23 mouse cellular contexts compared by ENCODE assay signal in genomic region chr11:106286206-106286605, GRCm38 (mm10). TPM values are rescaled to one million over a fixed set of nuclear protein-coding genes. Genes with fewer than 3 reads are reported as not detected.
DNase-seq lines count a peak whose midpoint lies in the region; ATAC-seq lines count a peak whose summit lies in the region.
"Had no signal": no experiment of that assay in that cellular context is flagged by ENCODE, and none has a peak within 500 bp of the region (broad histone marks: within the 10 kb centered on the region; RNA-seq: fewer than 3 reads in every experiment).

No protein-coding gene starts in this region.

- no peak for ATAC-seq in hindbrain, embryonic 13.5 days (ENCODE audit: low FRiP score)
- ATAC-seq: activated CD4-positive, CD25-positive, alpha-beta regulatory T cell, adult 4 months; forebrain, embryonic 13.5 days; forebrain, postnatal 0 days; hindbrain, embryonic 16.5 days; inflammation-experienced regulatory T-cells, adult 6 months; intestine, postnatal 0 days; Patski had no signal

- no peaks in the 10 kb centered on the region for H3K9me3 ChIP-seq in forebrain, embryonic 10.5 days
- no peaks in the 10 kb centered on the region for H3K9me3 ChIP-seq in hindbrain, embryonic 13.5 days
- H3K9me3 ChIP-seq: forebrain, embryonic 13.5 days; heart, embryonic 13.5 days had no signal

- H3K4me2 ChIP-seq in hindbrain, embryonic 13.5 days = no peak overlapping the region
- H3K4me2 ChIP-seq: forebrain, embryonic 13.5 days; heart, embryonic 13.5 days had no signal

- no peak overlapping the region for H3K27ac ChIP-seq in forebrain, embryonic 10.5 days
- no peak overlapping the region for H3K27ac ChIP-seq in hindbrain, embryonic 13.5 days
- H3K27ac ChIP-seq: forebrain, embryonic 13.5 days; heart, embryonic 13.5 days had no signal

- 91% methylated on average over 7 of the region's 7 CpGs for WGBS in forebrain, embryonic 10.5 days
- WGBS in hindbrain, embryonic 13.5 days = 84% methylated on average over 7 of the region's 7 CpGs

- DNase-seq in cerebellum, adult 18-20 months = peak; percentile 49 to 53
- DNase-seq in cerebellum, postnatal 4 days (ENCODE audit: low spot score in 2 of 2) = no peak
- peak; percentile 64 for DNase-seq in brain, adult 2 months (ENCODE audit: low read depth, low spot score)
- peak; percentile 51 for DNase-seq in cerebellum, adult 8-10 months
- DNase-seq in cerebellum, postnatal 25 days = peak; percentile 55 to 57
- DNase-seq in forebrain, embryonic 10.5 days (ENCODE audit: extremely low spot score, low spot score) = no peak
- DNase-seq: adrenal gland, postnatal 14 days; gastrocnemius, postnatal 25 days; heart, adult 18-20 months; heart, postnatal 36 days; kidney, adult 8-10 months had no signal

- H3K4me1 ChIP-seq in forebrain, embryonic 10.5 days = no peaks in the 10 kb centered on the region; the same call in 1 of the 2 replicates
- H3K4me1 ChIP-seq in hindbrain, embryonic 13.5 days (replicated peaks) = 0 out of 2 replicates have a peak, but pooled peaks cover 3% of the 10 kb centered on the region

- no peaks in the 10 kb centered on the region for H3K36me3 ChIP-seq in forebrain, embryonic 10.5 days (replicated peaks)
- no peaks in the 10 kb centered on the region for H3K36me3 ChIP-seq in hindbrain, embryonic 13.5 days
- H3K36me3 ChIP-seq: heart, embryonic 13.5 days had no signal

- no peaks in the 10 kb centered on the region for H3K27me3 ChIP-seq in forebrain, embryonic 10.5 days (ENCODE audit: poor library complexity, severe bottlenecking)
- no peaks in the 10 kb centered on the region for H3K27me3 ChIP-seq in hindbrain, embryonic 13.5 days
- H3K27me3 ChIP-seq: forebrain, embryonic 13.5 days; Patski had no signal

- no peak overlapping the region for H3K4me3 ChIP-seq in forebrain, embryonic 10.5 days
- H3K4me3 ChIP-seq in hindbrain, embryonic 13.5 days = no peak overlapping the region
- H3K4me3 ChIP-seq: forebrain, embryonic 13.5 days; heart, embryonic 13.5 days had no signal

- H3K9ac ChIP-seq in hindbrain, embryonic 13.5 days = no peak overlapping the region
- H3K9ac ChIP-seq: forebrain, postnatal 0 days; heart, embryonic 13.5 days had no signal

RNA-seq across cellular contexts. Expression of gene Tcam1, which starts 9.7 kb away (rescaled TPM):
- 0.15 TPM in 2 replicates for polyA plus RNA-seq in forebrain, embryonic 10.5 days (2016; fragmentation: Nextera tagmentation; extraction: Ambion mirVana)
- polyA plus RNA-seq in hindbrain, embryonic 13.5 days (2015; fragmentation: Nextera tagmentation; extraction: Ambion mirVana) = 0.12 and 0.21 TPM in 2 replicates
- polyA plus RNA-seq: heart, postnatal 0 days had no signal

RNA-seq across cellular contexts. Expression of gene Smarcd2, which starts 13.4 kb away (rescaled TPM):
- polyA plus RNA-seq in forebrain, embryonic 10.5 days (2016; fragmentation: Nextera tagmentation; extraction: Ambion mirVana) = 20.5 and 20.7 TPM in 2 replicates
- polyA plus RNA-seq in hindbrain, embryonic 13.5 days (2015; fragmentation: Nextera tagmentation; extraction: Ambion mirVana) = 14.3 and 16.0 TPM in 2 replicates

RNA-seq across cellular contexts. Expression of gene Gh, which starts 15.5 kb away (rescaled TPM):
- polyA plus RNA-seq in forebrain, embryonic 10.5 days (2016; fragmentation: Nextera tagmentation; extraction: Ambion mirVana) = not detected in 2 replicates
- polyA plus RNA-seq in hindbrain, embryonic 13.5 days (2015; fragmentation: Nextera tagmentation; extraction: Ambion mirVana) = not detected in 2 replicates
- polyA plus RNA-seq: activated CD4-positive, CD25-positive, alpha-beta regulatory T cell, adult 4 months; forebrain, embryonic 13.5 days; forebrain, postnatal 0 days; heart, embryonic 13.5 days; heart, postnatal 0 days; hindbrain, embryonic 11.5 days; inflammation-experienced regulatory T-cells, adult 6 months; intestine, postnatal 0 days; kidney, embryonic 16.5 days; Patski had no signal

RNA-seq across cellular contexts. Expression of gene Cd79b, which starts 28.4 kb away (rescaled TPM):
- polyA plus RNA-seq in forebrain, embryonic 10.5 days (2016; fragmentation: Nextera tagmentation; extraction: Ambion mirVana) = 0.82 and 1.2 TPM in 2 replicates
- polyA plus RNA-seq in hindbrain, embryonic 13.5 days (2015; fragmentation: Nextera tagmentation; extraction: Ambion mirVana) = 1.2 and 1.4 TPM in 2 replicates

RNA-seq across cellular contexts. Expression of gene Psmc5, which starts 30.3 kb away (rescaled TPM):
- 431 and 435 TPM in 2 replicates for polyA plus RNA-seq in forebrain, embryonic 10.5 days (2016; fragmentation: Nextera tagmentation; extraction: Ambion mirVana)
- polyA plus RNA-seq in hindbrain, embryonic 13.5 days (2015; fragmentation: Nextera tagmentation; extraction: Ambion mirVana) = 339 and 341 TPM in 2 replicates

Comparison
In these comparisons a context has a peak if more than half of its experiments do, and no peak if none do; other contexts are left out.
1. DNase-seq: peak in cerebellum, adult 18-20 months (2 of 2), brain, adult 2 months (single experiment), cerebellum, adult 8-10 months (single experiment) and cerebellum, postnatal 25 days (2 of 2); none in cerebellum, postnatal 4 days (0 of 2) and forebrain, embryonic 10.5 days (single experiment).